Mouse (Mus musculus): ENCODE measurements around the gene Sec61a1.

DNA sequence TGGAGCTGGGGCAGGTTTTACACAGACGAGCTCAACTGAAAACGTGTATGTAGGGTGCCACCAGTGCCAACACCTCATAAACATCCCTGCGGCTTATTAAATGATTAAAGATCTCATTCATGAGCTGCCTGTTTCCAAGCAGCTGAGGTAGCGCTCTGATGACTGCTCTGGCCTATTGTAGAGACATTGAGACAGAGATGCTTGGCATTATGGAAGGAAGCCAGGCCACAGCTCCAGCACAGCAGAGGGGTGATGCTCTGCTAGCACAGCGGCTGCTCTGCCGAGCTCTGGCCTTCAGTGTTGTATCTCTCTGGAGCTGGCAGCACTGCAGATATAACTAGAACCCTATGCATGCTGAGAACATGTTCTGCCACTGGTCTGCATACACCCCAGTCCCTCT is 25.0 kb downstream of the Sec61a1 start:
- no peak for TF ChIP-seq KAT2A (IDR thresholded peaks at IDR 0.05; ENCODE audit: insufficient replicate concordance, low read length)
- no peak for TF ChIP-seq POLR2A (IDR thresholded peaks at IDR 0.05; ENCODE audit: low read depth, low read length)
- TF ChIP-seq JUND (conservative IDR thresholded peaks at IDR 0.05; ENCODE audit: low read depth, low read length), result no peak
- TF ChIP-seq USF1 (IDR thresholded peaks at IDR 0.05; ENCODE audit: low read depth, low read length), result no peak
- TF ChIP-seq TBP (conservative IDR thresholded peaks at IDR 0.05; ENCODE audit: low read depth, low read length), result no peak
